Mouse (Mus musculus): Measurements from ENCODE around the gene Hadhb. TPM values are rescaled to one million over a fixed set of nuclear protein-coding genes. Genes with fewer than 3 reads are reported as not detected.

The Hadhb gene
- total and polyA plus RNA-seq, 3 experiments, result 1,187 to 2,338 (median 1,981) TPM

DNA sequence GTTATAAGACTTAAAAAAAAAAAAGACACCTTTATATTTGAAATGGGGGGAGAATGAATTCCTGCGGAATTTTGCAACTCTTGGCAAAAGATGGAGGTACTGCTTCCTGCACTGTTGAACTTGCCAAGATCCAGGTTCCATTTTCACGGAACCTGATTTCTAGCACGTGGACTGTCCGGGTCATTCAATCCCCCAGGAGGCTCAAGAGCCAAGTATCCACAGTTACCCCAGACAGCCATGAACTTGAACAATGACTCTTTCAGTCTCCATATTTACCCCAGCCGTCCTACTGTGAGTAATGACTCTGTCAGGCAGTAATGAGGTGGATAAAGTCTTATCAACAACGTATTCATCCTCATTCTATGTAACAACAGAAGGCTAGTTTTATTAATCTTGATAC is 8.5 kb upstream of the Hadhb start:
- Histone ChIP-seq H3K36me3 (ENCODE audit: control insufficient read depth, insufficient read depth, low read length) (peaks cover 44% of the 10 kb centered on the region), H3K27ac (no peak overlapping the region), H3K79me2 (replicated peaks; ENCODE audit: control insufficient read depth, insufficient read depth, low read length) (peaks cover 6% of the 10 kb centered on the region; the same call in 1 of the 2 replicates), H3K27me3 (ENCODE audit: control insufficient read depth, insufficient read depth, low read length) (no peaks in the 10 kb centered on the region), H3K4me1 (ENCODE audit: control insufficient read depth, insufficient read depth, low read length) (peaks cover 3% of the 10 kb centered on the region), H3K9ac (ENCODE audit: low read depth, low read length) (no peak overlapping the region), H3K4me3 (no peak overlapping the region)
- intact Hi-C loops (cut with DNase I), result no loop called here
- TF ChIP-seq POLR2A (IDR thresholded peaks at IDR 0.05; ENCODE audit: insufficient read depth, low read depth, low read length) (no peak), EP300 (IDR thresholded peaks at IDR 0.05; ENCODE audit: insufficient read depth, low read depth, low read length) (no peak), CTCF (IDR thresholded peaks at IDR 0.05) (no peak)
- 61% methylated on average over 6 of the region's 6 CpGs for WGBS
- DNase-seq, result no peak

- Histone ChIP-seq H3K4me3 (no peak overlapping the region), H3K4me1 (ENCODE audit: control insufficient read depth, insufficient read depth, low read length) (peaks cover 3% of the 10 kb centered on the region), H3K9ac (ENCODE audit: low read depth, low read length) (no peak overlapping the region), H3K27ac (no peak overlapping the region), H3K36me3 (ENCODE audit: control insufficient read depth, insufficient read depth, low read length) (peaks cover 41% of the 10 kb centered on the region), H3K79me2 (replicated peaks; ENCODE audit: control insufficient read depth, insufficient read depth, low read length) (peaks cover 6% of the 10 kb centered on the region; the same call in 1 of the 2 replicates), H3K27me3 (ENCODE audit: control insufficient read depth, insufficient read depth, low read length) (no peaks in the 10 kb centered on the region)
- no peak for DNase-seq
- WGBS, result 62% methylated on average over 5 of the region's 5 CpGs
- no peak for TF ChIP-seq EP300 (IDR thresholded peaks at IDR 0.05; ENCODE audit: insufficient read depth, low read depth, low read length)
- TF ChIP-seq POLR2A (IDR thresholded peaks at IDR 0.05; ENCODE audit: insufficient read depth, low read depth, low read length), result no peak
- TF ChIP-seq CTCF (IDR thresholded peaks at IDR 0.05), result no peak
- intact Hi-C loops (cut with DNase I), result no loop called here
Observed at GRCm38 (mm10) chr5:30148133-30148920, 6.7 kb upstream of the Hadhb start.

DNA sequence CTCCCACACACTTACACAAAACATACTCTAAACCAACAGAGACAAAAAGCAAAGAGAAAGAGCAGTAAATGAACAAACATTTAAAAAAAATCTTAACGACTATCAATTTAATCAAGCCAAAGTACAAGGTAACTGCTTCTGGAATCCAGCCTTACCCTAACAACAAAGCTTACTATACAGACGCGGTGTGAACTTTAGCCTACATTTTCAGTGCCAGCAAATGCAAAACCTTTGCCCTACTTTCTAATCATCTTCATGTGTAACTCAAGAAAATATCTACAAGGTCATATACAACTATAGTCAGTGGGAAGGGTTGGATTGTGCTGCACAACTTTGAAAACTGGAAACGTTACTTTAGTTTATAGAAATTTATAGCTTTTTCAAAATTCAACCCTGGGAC is 3.0 kb upstream of the Hadhb start:
- H3K4me3 ChIP-seq, result peak overlapping the region; percentile 8
- no peak for DNase-seq
- TF ChIP-seq POLR2A (IDR thresholded peaks at IDR 0.05; ENCODE audit: insufficient read depth, low read depth, low read length) (no peak), EP300 (IDR thresholded peaks at IDR 0.05; ENCODE audit: insufficient read depth, low read depth, low read length) (no peak), CTCF (IDR thresholded peaks at IDR 0.05) (no peak)
- peaks cover 6% of the 10 kb centered on the region; the same call in 1 of the 2 replicates for H3K79me2 ChIP-seq (replicated peaks; ENCODE audit: control insufficient read depth, insufficient read depth, low read length)
- 33% methylated on average over 4 of the region's 4 CpGs for WGBS
- H3K36me3 ChIP-seq (ENCODE audit: control insufficient read depth, insufficient read depth, low read length), result peaks cover 29% of the 10 kb centered on the region
- peaks cover 4% of the 10 kb centered on the region for H3K4me1 ChIP-seq (ENCODE audit: control insufficient read depth, insufficient read depth, low read length)
- no peaks in the 10 kb centered on the region for H3K27me3 ChIP-seq (ENCODE audit: control insufficient read depth, insufficient read depth, low read length)
- intact Hi-C loops (cut with DNase I), result no loop called here
- H3K9ac ChIP-seq (ENCODE audit: low read depth, low read length), result no peak overlapping the region
- peak overlapping the region; percentile 98 for H3K27ac ChIP-seq

GRCm38 (mm10) chr5:30152413-30152812 is 2.6 kb upstream of the Hadhb start:
- intact Hi-C loops (cut with DNase I), result no loop called here
- TF ChIP-seq EP300 (IDR thresholded peaks at IDR 0.05; ENCODE audit: insufficient read depth, low read depth, low read length), result no peak
- no peak; the same call in 1 of the 2 replicates for TF ChIP-seq CTCF (IDR thresholded peaks at IDR 0.05)
- TF ChIP-seq POLR2A (IDR thresholded peaks at IDR 0.05; ENCODE audit: insufficient read depth, low read depth, low read length), result no peak
- peak overlapping the region; percentile 98 for H3K27ac ChIP-seq
- peaks cover 6% of the 10 kb centered on the region; the same call in 1 of the 2 replicates for H3K79me2 ChIP-seq (replicated peaks; ENCODE audit: control insufficient read depth, insufficient read depth, low read length)
- no peaks in the 10 kb centered on the region for H3K27me3 ChIP-seq (ENCODE audit: control insufficient read depth, insufficient read depth, low read length)
- H3K4me3 ChIP-seq, result peak overlapping the region; percentile 8
- no peak for DNase-seq
- no peak overlapping the region for H3K9ac ChIP-seq (ENCODE audit: low read depth, low read length)
- H3K36me3 ChIP-seq (ENCODE audit: control insufficient read depth, insufficient read depth, low read length), result peaks cover 29% of the 10 kb centered on the region
- WGBS, result 27% methylated on average over 1 of the region's 1 CpGs
- peaks cover 4% of the 10 kb centered on the region for H3K4me1 ChIP-seq (ENCODE audit: control insufficient read depth, insufficient read depth, low read length)

GRCm38 (mm10) chr5:30153222-30153621 is 1.8 kb upstream of the Hadhb start:
- Histone ChIP-seq H3K79me2 (replicated peaks; ENCODE audit: control insufficient read depth, insufficient read depth, low read length) (peaks cover 6% of the 10 kb centered on the region; the same call in 1 of the 2 replicates), H3K9ac (ENCODE audit: low read depth, low read length) (no peak overlapping the region), H3K4me3 (peak overlapping the region; percentile 92; the same call in 1 of the 2 replicates), H3K27ac (peak overlapping the region; percentile 98), H3K27me3 (ENCODE audit: control insufficient read depth, insufficient read depth, low read length) (no peaks in the 10 kb centered on the region), H3K36me3 (ENCODE audit: control insufficient read depth, insufficient read depth, low read length) (peaks cover 27% of the 10 kb centered on the region), H3K4me1 (ENCODE audit: control insufficient read depth, insufficient read depth, low read length) (peaks cover 4% of the 10 kb centered on the region)
- intact Hi-C loops (cut with DNase I), result no loop called here
- DNase-seq, result no peak
- 69% methylated on average over 2 of the region's 2 CpGs for WGBS
- TF ChIP-seq CTCF (IDR thresholded peaks at IDR 0.05) (no peak), POLR2A (IDR thresholded peaks at IDR 0.05; ENCODE audit: insufficient read depth, low read depth, low read length) (no peak), EP300 (IDR thresholded peaks at IDR 0.05; ENCODE audit: insufficient read depth, low read depth, low read length) (no peak)

GRCm38 (mm10) chr5:30154013-30154412 is 1.0 kb upstream of the Hadhb start:
- H3K4me1 ChIP-seq (ENCODE audit: control insufficient read depth, insufficient read depth, low read length), result peaks cover 2% of the 10 kb centered on the region
- peaks cover 6% of the 10 kb centered on the region; the same call in 1 of the 2 replicates for H3K79me2 ChIP-seq (replicated peaks; ENCODE audit: control insufficient read depth, insufficient read depth, low read length)
- DNase-seq, result no peak
- H3K27me3 ChIP-seq (ENCODE audit: control insufficient read depth, insufficient read depth, low read length), result no peaks in the 10 kb centered on the region
- H3K27ac ChIP-seq, result peak overlapping the region; percentile 98
- intact Hi-C loops (cut with DNase I), result no loop called here
- TF ChIP-seq POLR2A (IDR thresholded peaks at IDR 0.05; ENCODE audit: insufficient read depth, low read depth, low read length) (no peak), CTCF (IDR thresholded peaks at IDR 0.05) (no peak), EP300 (IDR thresholded peaks at IDR 0.05; ENCODE audit: insufficient read depth, low read depth, low read length) (no peak)
- WGBS, result 12% methylated on average over 4 of the region's 4 CpGs
- peak overlapping the region; percentile 92 for H3K4me3 ChIP-seq
- H3K36me3 ChIP-seq (ENCODE audit: control insufficient read depth, insufficient read depth, low read length), result peaks cover 27% of the 10 kb centered on the region
- H3K9ac ChIP-seq (ENCODE audit: low read depth, low read length), result peak overlapping the region; percentile 93

All from heart, adult 2 months (tissue).